Mouse (Mus musculus) heart, postnatal 0 days (tissue): Measurements from ENCODE around the gene Gm10912.
"Not testable (repeated sequence)": the region's sequence is repeated elsewhere in the genome, so short reads cannot be mapped to it uniquely, and the experiment has no call there.

Source experiments
- CTCF ChIP-seq: IDR thresholded peaks from 2 replicates; pipeline ENCODE4 v1.5.1; 2016; ENCODE audit warnings: antibody characterized with exemption, control low read depth, low read depth
- EP300 ChIP-seq: IDR thresholded peaks from 2 replicates; pipeline ENCODE4 v1.6.1; 2016; ENCODE audit warnings: antibody characterized with exemption, low read depth

DNA sequence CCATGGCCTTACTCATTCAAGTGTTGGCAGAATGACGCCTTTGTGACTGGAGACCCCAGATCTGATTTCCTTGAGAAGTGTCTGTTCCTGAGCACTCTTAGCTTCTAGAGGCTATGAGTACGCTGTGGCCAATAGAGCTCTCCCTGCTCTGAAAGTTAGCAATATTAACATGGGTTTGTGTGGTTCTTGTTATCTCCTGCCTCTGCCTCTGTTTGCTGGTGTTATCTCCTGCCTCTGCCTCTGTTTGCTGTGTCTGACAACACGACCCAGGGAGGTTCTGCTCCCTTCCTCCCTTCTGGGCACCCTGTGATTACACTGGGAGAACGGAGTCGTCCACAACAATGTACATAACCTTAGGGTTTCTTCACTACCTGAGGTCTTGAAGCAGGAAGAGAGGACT is 12.7 kb downstream of the Gm10912 start:
- TF ChIP-seq CTCF, EP300: not testable (repeated sequence)
